Mouse (Mus musculus) cortical plate, adult 2 months (tissue): ENCODE data around the gene Nell1. TPM values are rescaled to one million over a fixed set of nuclear protein-coding genes. Genes with fewer than 3 reads are reported as not detected.

ENCODE experiments used
- H3K27ac ChIP-seq: fragments of 200-500 bp; 2 replicates; pipeline ENCODE4 v1.5.1; 2012; ENCODE audit warnings: low read length, control low read depth, inconsistent platforms; ENCODE audit not compliant: insufficient read depth
- H3K4me1 ChIP-seq: fragments of 200-500 bp; 2 replicates; pipeline ENCODE4 v1.6.1; 2011; ENCODE audit warnings: low read length; ENCODE audit not compliant: control insufficient read depth, insufficient read depth
- H3K4me3 ChIP-seq: fragments of 200-500 bp; 2 replicates; pipeline ENCODE4 v1.5.1; 2011; ENCODE audit warnings: mild to moderate bottlenecking, low read length, control low read depth; ENCODE audit not compliant: insufficient read depth
- CTCF ChIP-seq: fragments of 200-500 bp; IDR thresholded peaks from 2 replicates; pipeline ENCODE4 v1.5.1; 2011; ENCODE audit warnings: mild to moderate bottlenecking, control low read depth, low read length; ENCODE audit not compliant: insufficient read depth; ENCODE audit errors: extremely low read depth
- POLR2A ChIP-seq: fragments of 200-500 bp; IDR thresholded peaks from 2 replicates; pipeline ENCODE4 v1.6.1; 2011; ENCODE audit warnings: mild to moderate bottlenecking, low read length, control low read depth; ENCODE audit not compliant: insufficient read depth; ENCODE audit errors: extremely low read depth
- polyA plus RNA-seq: library from polyadenylated mRNA; depleted of rRNA; stranded (reverse); fragments of >200 nt; gene quantifications from 2 replicates; pipeline ENCODE4 v1.2.3, GENCODE M21; 2012

Gene Nell1
- polyA plus RNA-seq, 1 experiment: 27.7 TPM

DNA sequence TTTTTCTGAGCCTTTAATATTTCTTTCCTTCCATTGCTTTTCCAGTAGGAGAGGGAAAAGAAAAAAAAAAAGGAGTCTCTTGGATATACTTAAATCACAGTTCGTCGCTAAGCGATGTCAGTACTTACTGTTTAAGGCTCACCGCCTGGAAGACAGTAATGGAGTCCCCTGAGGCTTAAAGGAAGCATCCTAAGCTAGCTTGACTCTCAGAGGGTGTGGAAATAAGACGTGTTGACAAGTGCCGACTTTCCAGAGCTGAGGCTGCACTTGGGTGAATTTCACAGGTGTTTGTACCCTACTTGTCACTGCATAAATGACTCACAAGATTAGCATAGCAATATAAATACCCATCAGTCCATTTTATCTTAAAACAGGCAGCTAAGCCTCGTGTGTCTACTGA is 599.2 kb downstream of the Nell1 start:
- peaks cover 2% of the 10 kb centered on the region for H3K4me1 ChIP-seq
- H3K4me3 ChIP-seq: no peak overlapping the region
- TF ChIP-seq POLR2A (no peak), CTCF (no peak)
- H3K27ac ChIP-seq: no peak overlapping the region

DNA sequence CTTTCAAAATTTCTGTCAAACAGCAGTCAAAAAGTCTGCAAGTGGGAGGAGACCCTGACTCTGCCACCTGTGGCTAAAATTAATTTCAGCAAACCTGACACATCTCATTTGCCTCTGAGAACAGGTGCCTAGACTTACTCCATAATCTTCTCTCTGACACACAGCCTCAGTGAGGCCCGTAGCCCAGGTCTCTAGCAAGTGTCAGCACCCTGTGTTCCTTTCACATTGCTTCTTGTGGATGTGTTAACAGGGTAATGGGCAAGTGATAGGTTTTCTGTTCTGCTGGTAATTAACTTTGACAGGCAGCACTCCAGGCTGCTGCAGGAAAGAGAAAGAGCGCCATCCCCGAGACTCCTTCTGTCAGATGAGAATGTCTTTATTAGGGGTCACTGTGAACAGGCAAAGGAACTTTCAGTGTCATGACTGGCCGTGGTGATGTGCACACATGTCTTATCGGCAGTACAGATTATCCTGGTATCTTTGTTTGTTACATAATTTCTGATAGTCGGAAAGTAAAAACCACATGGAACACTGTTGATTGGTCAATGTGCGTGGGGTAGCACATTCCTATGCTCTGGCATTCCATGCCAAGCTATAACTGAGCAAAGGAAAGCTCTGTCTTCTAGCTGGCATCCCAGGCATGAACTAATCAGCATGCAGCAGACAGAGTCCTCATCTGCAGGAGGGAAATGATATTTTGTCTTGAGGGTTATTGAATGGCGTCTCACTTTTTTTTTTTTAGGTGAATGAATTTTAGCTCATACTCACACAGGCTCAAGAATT is 614.2 kb downstream of the Nell1 start:
- no peaks in the 10 kb centered on the region for H3K4me1 ChIP-seq
- H3K27ac ChIP-seq: no peak overlapping the region
- no peak overlapping the region for H3K4me3 ChIP-seq
- no peak for TF ChIP-seq CTCF

DNA sequence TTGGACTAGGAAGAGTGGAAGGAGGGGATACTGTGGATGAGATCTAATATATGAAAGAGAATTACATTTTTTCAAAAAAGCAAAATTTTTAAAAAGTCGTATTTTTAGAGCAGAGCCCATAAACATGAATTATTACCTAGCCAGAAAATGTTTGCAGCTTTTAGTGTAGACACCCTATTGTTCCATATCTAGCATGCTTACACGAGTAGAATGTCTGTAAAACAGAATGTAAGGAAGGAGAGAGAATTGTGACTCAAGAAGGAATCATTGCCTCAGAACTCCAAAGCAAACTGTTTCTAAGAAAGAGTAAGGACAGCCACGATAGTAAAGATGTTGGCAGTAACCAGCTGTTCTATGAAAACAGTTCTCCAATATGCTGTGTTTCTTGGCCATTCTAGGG is 624.2 kb downstream of the Nell1 start, which contains the start of gene 4933405O20Rik:
TSS of gene 4933405O20Rik (plus strand) at position 301 of the 400 bp plus-strand sequence.
- Histone ChIP-seq H3K4me1 (no peaks in the 10 kb centered on the region), H3K4me3 (no peak within 1 kb of the TSS), H3K27ac (no peak within 1 kb of the TSS)
- no peak for TF ChIP-seq POLR2A
- TF ChIP-seq CTCF: no peak

DNA sequence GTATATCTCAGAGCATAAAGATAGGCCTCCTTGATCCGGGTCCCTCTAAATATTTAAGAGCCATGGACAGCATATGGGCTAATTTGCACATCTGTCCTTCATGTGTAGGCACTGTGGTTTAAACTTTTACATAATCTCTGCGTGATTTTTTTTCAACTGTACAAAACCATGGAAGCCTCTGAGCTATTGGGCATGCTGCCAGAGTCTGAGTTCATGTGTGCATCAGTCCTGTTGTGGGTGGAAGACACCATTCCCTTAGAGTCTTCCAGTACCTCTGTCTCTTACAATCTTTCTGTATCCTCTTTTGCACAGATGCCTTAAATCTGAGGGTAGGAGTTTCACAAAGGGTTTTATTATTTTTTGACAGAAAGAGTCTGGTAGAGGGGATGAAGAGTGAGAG is 639.4 kb downstream of the Nell1 start:
- Histone ChIP-seq H3K4me1 (no peaks in the 10 kb centered on the region), H3K4me3 (no peak overlapping the region), H3K27ac (no peak overlapping the region)
- TF ChIP-seq CTCF (no peak), POLR2A (no peak)

DNA sequence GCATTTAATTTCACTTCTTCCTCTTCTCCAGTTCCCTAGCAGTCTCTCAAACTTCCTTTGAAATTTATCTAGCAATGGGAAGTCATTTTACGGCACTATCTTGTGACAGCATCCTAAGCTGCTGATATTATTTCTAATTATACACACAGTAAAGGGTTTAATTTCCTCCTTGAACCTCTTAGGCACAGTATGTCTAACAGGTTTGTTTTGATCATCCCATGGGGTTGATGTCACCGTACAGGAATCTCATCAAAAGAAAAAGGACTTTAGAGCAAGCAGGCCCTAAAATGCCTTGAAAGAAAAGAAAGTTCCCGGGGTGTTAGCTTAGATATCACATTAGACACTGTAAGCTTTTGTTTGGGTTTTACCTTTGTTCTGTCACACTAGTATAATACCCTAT is 654.5 kb downstream of the Nell1 start:
- Histone ChIP-seq H3K4me3 (no peak overlapping the region), H3K27ac (no peak overlapping the region), H3K4me1 (no peaks in the 10 kb centered on the region)
- no peak for TF ChIP-seq CTCF
- TF ChIP-seq POLR2A: no peak

DNA sequence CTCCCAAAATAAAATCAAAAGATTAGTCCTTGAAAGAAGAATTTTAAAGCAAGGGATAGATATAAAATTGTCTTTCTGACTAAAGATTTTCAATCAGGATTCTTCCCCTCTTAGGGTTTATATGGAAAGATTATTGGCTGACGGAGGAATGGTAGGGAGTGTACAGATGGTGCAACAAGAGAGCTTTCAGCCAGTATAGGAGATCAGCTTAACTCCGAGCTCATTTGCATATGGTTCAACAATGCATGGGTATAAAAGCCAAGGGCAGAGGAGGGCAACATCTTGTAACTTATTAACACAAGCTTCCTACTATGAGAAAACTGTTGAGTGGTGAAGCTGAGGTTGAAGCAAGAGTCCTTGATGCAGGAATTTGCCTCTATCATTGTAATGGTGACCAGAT is 658.5 kb downstream of the Nell1 start:
- H3K4me3 ChIP-seq: no peak overlapping the region
- no peak overlapping the region for H3K27ac ChIP-seq
- TF ChIP-seq POLR2A: no peak
- TF ChIP-seq CTCF: no peak
- no peaks in the 10 kb centered on the region for H3K4me1 ChIP-seq

DNA sequence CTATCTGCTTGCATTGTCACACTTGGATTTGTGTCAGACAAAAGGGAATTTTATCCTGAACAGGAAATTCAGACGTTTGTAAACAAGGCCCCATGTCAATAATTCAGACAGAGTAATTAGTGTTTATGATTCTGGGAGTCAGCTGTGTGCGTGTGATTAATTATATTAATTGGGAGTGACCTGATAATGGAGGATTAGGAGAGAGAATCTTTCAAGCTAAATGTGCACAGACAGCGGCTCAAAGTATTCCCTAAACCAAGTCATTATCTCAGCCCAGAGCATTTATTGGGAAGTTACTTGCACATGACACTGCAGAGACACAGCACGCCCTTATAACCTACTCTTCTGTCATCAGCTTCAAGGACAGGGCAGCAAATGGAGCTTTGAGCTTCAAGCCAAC is 697.6 kb downstream of the Nell1 start:
- Histone ChIP-seq H3K27ac (no peak overlapping the region), H3K4me3 (no peak overlapping the region), H3K4me1 (no peaks in the 10 kb centered on the region)
- no peak for TF ChIP-seq CTCF
- TF ChIP-seq POLR2A: no peak

DNA sequence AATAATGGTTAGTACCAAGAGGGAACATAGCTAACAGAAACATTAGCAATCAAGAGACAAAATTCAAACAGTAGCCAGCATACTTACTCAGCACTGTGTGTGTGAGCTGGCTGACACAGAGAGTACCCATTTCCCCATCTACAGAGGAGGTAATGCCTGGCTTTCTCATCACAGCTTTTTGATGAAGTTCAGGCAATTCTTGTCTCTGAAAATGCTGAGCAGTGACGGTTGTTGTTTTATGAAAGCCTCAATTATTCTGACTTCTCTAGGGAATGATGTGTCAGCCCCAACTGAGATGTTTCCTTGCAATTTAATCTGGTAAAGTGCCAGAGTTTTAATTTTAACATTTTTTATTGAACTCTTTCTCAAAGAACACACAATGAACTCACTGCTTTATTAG is 700.8 kb downstream of the Nell1 start:
- Histone ChIP-seq H3K27ac (no peak overlapping the region), H3K4me3 (no peak overlapping the region), H3K4me1 (no peaks in the 10 kb centered on the region)
- no peak for TF ChIP-seq POLR2A
- no peak for TF ChIP-seq CTCF

DNA sequence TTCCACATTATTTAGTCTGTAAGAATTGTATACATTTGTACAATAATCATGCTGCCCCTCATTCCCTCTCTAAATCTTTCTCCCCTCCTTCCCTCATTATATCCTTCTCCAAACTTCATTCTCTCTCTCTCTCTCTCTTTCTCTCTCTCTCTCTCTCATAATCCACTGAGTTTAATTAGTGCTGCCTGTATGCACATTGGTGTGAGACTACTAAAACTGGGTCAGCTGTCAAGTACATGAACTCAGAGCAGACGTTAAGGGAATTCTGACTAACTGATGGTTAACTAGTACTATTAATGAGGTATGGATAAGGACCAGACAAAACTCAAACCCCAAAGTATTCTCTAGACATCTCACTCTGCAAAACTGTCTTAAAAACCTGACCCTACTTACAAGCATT is 702.8 kb downstream of the Nell1 start:
- H3K4me3 ChIP-seq: no peak overlapping the region
- TF ChIP-seq CTCF (no peak), POLR2A (no peak)
- no peaks in the 10 kb centered on the region for H3K4me1 ChIP-seq
- H3K27ac ChIP-seq: no peak overlapping the region

DNA sequence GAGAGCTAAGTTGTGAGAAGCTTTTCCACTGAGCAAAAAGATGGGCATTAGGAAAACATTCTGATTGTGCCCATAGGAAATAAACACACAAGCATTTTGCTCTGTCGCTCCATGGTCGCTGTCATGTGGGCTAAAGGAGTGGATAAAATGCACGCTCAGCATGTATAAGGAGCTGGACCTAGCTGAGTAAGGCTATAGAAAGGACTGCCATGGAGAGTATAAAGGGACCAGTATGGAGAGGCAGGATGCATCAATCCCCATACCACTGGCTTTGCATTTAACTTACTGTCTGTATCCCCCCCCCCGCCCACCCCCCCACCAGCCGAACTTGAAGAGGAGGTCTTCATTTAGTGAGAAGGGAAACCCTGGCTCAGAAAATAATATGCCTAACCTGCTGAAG is 711.7 kb downstream of the Nell1 start:
- Histone ChIP-seq H3K4me1 (no peaks in the 10 kb centered on the region), H3K27ac (no peak overlapping the region), H3K4me3 (no peak overlapping the region)
- no peak for TF ChIP-seq CTCF
- TF ChIP-seq POLR2A: no peak
